Mouse (Mus musculus): ENCODE data around the gene Chil1.

DNA sequence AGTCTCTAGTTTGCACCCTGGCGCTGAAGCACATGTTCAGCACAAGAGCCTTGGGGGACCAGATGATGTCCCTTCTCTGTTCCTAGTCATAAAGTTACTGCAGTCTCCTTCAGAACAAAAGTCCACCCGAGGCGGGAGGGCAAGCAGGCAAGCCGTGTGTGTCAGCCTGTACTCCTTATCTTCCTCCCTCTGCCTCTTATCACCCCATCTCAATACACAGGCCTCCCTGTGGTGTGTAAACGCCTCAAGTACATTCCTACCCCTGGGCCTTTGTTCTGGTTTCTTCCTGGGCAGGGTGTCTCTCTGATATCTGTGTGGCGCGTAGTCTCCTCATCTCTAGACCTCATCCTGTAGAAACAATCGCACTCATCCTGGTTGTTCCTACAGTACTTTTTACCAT, 44.8 kb downstream of the Chil1 start:
- TF ChIP-seq RCOR1 (conservative IDR thresholded peaks at IDR 0.05; ENCODE audit: low read depth, low read length), result no peak
- no peak for TF ChIP-seq CTCF (conservative IDR thresholded peaks at IDR 0.05 in 1 of 2, IDR thresholded peaks at IDR 0.05 in 1 of 2; ENCODE audit: low read depth in 2 of 2, low read length in 2 of 2)
- TF ChIP-seq CHD1 (IDR thresholded peaks at IDR 0.05; ENCODE audit: low read depth, low read length), result no peak
- no peak for TF ChIP-seq POLR2A (IDR thresholded peaks at IDR 0.05; ENCODE audit: low read depth, low read length)
- TF ChIP-seq TCF12 (IDR thresholded peaks at IDR 0.05; ENCODE audit: low read depth, low read length), result no peak
- no peak for TF ChIP-seq USF2 (conservative IDR thresholded peaks at IDR 0.05; ENCODE audit: low read depth, low read length)
- TF ChIP-seq MAZ (IDR thresholded peaks at IDR 0.05; ENCODE audit: low read depth, low read length), result no peak
- no peak for TF ChIP-seq MXI1 (IDR thresholded peaks at IDR 0.05; ENCODE audit: low read depth, low read length)
- no peak for TF ChIP-seq POLR2AphosphoS2 (IDR thresholded peaks at IDR 0.05; ENCODE audit: low read depth, low read length)
- TF ChIP-seq MEF2A (IDR thresholded peaks at IDR 0.05; ENCODE audit: borderline replicate concordance, low read depth, low read length), result no peak
- TF ChIP-seq ZNF384 (IDR thresholded peaks at IDR 0.05; ENCODE audit: low read depth, low read length), result no peak
